Mouse (Mus musculus) heart, adult 2 months (tissue): ENCODE data around the gene S1pr1.

Source experiments
- CTCF ChIP-seq: fragments of 200-600 bp; IDR thresholded peaks from 2 replicates; pipeline ENCODE4 v1.8.1; 2022; ENCODE audit warnings: antibody characterized with exemption, mild to moderate bottlenecking, moderate library complexity
- EP300 ChIP-seq: fragments of 200-500 bp; IDR thresholded peaks from 2 replicates; pipeline ENCODE4 v1.6.1; 2011; ENCODE audit warnings: low read depth, low read length, control low read depth; ENCODE audit not compliant: insufficient read depth

DNA sequence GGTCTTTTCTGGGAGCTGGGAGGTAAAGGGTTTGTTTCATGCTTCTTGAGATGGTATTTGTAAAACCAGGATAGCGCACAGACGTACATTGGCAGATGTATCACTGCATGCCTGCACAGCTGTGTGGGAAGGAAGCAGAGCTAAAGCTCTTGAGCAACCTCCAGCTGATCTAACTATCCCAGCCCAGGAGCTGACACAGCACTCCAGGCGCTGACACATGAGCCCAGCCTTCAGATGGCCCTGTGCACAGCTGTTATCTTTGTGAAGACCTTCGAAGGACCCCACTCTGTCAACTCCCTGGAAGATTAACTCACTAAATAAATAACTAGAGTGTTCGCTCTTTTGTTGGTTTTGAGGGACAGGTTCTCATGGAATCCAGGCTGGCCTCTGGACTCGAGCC is 48.4 kb upstream of the S1pr1 start:
- 0 out of 2 replicates have a peak, but pooled peaks have one; percentile 29 for TF ChIP-seq EP300
- no peak for TF ChIP-seq CTCF
